Mouse (Mus musculus) kidney, embryonic 15.5 days (tissue): ENCODE data around the gene Npat. TPM values are rescaled to one million over a fixed set of nuclear protein-coding genes. Genes with fewer than 3 reads are reported as not detected.

ENCODE experiments used
- ATAC-seq: fragments of 200-750 bp; cut with Nextera tagmentation; replicated peaks from 2 replicates; pipeline ENCODE4 v1.8.0; 2017; ENCODE audit warnings: moderate TSS enrichment; ENCODE audit not compliant: low FRiP score
- H3K27ac ChIP-seq: fragments of 300-500 bp; sonication (generic); 2 replicates; pipeline ENCODE4 v1.5.1; 2015; ENCODE audit warnings: mild to moderate bottlenecking, inconsistent platforms
- H3K27me3 ChIP-seq: fragments of 300-500 bp; sonication (generic); 2 replicates; pipeline ENCODE4 v1.6.1; 2015; ENCODE audit warnings: inconsistent platforms
- H3K36me3 ChIP-seq: fragments of 300-500 bp; sonication (generic); 2 replicates; pipeline ENCODE4 v1.6.1; 2015; ENCODE audit warnings: inconsistent platforms
- H3K4me1 ChIP-seq: fragments of 300-500 bp; sonication (generic); 2 replicates; pipeline ENCODE4 v1.6.1; 2015; ENCODE audit warnings: inconsistent platforms
- H3K4me2 ChIP-seq: fragments of 300-500 bp; sonication (generic); 2 replicates; pipeline ENCODE4 v1.6.1; 2015; ENCODE audit warnings: moderate library complexity, mild to moderate bottlenecking, inconsistent platforms
- H3K4me3 ChIP-seq: fragments of 300-500 bp; sonication (generic); replicated peaks from 2 replicates; pipeline ENCODE4 v1.5.1; 2015; ENCODE audit warnings: mild to moderate bottlenecking, inconsistent platforms
- H3K9ac ChIP-seq: fragments of 300-500 bp; sonication (generic); 2 replicates; pipeline ENCODE4 v1.6.1; 2015; ENCODE audit warnings: mild to moderate bottlenecking, inconsistent platforms
- H3K9me3 ChIP-seq: fragments of 300-500 bp; sonication (generic); replicated peaks from 2 replicates; pipeline ENCODE4 v1.6.1; 2016; ENCODE audit warnings: inconsistent platforms
- WGBS: fragments of 180-500 bp; shearing (Covaris S2); methylation state at CpG from one replicate; pipeline ENCODE4 v1.1.7; 2015; ENCODE audit warnings: mixed read lengths; 5-methylcytosine and 5-hydroxymethylcytosine counted together
- polyA plus RNA-seq: library from polyadenylated mRNA; unstranded; fragments of >200 nt; fragmentation: Nextera tagmentation; extraction: Ambion mirVana; gene quantifications from 2 replicates; pipeline ENCODE4 v1.2.1, GENCODE M21; 2015

Gene Npat
- polyA plus RNA-seq, 1 experiment from 2014 or later: 20.6 TPM

GRCm38 (mm10) chr9:53615246-53615645 lies 78.4 kb downstream of the Npat start:
- Histone ChIP-seq H3K4me1 (no peaks in the 10 kb centered on the region), H3K9me3 (no peaks in the 10 kb centered on the region), H3K27ac (no peak overlapping the region), H3K4me3 (no peak overlapping the region), H3K36me3 (peaks cover 56% of the 10 kb centered on the region), H3K4me2 (no peak overlapping the region), H3K27me3 (no peaks in the 10 kb centered on the region), H3K9ac (no peak overlapping the region)
- ATAC-seq: no peak
- WGBS: 72% methylated on average over 8 of the region's 8 CpGs

Other genes with a start within 250 kb of the Npat start
- 1.9 and 2.2 TPM in 2 replicates for gene Exph5, start 235.4 kb upstream of the Npat start, polyA plus RNA-seq
- 32.7 and 33.5 TPM in 2 replicates for gene Kdelc2, start 153.0 kb upstream of the Npat start, polyA plus RNA-seq
- gene 4930550C14Rik, start 134.7 kb upstream of the Npat start, polyA plus RNA-seq: 1.6 and 1.9 TPM in 2 replicates
- 15.6 and 16.3 TPM in 2 replicates for gene Atm, start 307 bp upstream of the Npat start, polyA plus RNA-seq
- gene Acat1, start 73.3 kb downstream of the Npat start, polyA plus RNA-seq: 115 and 118 TPM in 2 replicates
- gene Cul5, start 133.0 kb downstream of the Npat start, polyA plus RNA-seq: 33.5 and 35.3 TPM in 2 replicates
- 0.36 and 0.57 TPM in 2 replicates for gene Rab39, start 169.2 kb downstream of the Npat start, polyA plus RNA-seq
- 14.4 and 15.9 TPM in 2 replicates for gene Slc35f2, start 234.5 kb downstream of the Npat start, polyA plus RNA-seq